Mouse (Mus musculus) brain, adult 2 months (tissue): ENCODE measurements around the gene Siva1.

ENCODE experiments used
- DNase-seq: peaks from one replicate; pipeline ENCODE4 v3.0.0; 2011; ENCODE audit warnings: low read depth, low spot score

The Siva1 gene

GRCm38 (mm10) chr12:112621900-112622299, 22.6 kb upstream of the Siva1 start:
- no peak for DNase-seq

DNA sequence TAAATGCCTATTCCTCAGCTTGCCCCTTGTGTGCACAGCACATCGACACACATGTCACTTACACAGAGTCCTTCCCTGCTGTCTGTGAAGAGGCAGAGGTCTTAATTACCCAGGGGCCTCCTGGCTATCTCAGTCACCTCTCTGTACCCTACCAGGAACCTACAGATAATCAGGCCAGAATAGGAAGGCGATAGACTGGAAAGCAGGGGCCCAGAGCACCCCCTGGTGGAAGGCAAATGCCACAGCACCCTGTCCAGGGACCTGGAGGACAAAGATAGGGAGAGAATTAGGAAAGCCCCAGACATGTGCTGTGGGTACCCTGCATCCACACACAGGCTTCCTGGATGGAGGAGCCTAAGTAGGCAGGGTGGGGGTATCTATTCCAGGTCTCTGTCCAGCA, 20.7 kb upstream of the Siva1 start:
- DNase-seq: peak; percentile 74

DNA sequence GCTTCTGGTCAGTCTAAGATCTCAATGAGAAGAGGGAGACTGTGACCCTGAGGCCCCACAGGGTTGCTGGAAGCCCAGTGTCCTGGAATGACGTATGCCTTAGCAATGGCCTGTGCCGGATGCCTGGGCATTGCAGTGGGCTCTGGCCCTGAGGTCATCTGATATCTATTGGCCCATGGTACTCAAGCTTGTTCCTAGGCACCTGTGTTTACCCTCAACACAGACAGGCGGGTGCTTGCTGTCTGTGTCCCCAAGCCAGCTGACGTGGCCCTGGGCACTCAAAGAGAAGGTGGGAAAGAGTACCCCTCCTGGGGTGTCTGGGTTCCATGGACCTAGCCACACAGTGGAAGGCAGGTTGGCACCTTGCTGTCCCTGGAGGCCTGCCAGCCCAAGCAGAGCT, 18.8 kb upstream of the Siva1 start:
- no peak for DNase-seq

DNA sequence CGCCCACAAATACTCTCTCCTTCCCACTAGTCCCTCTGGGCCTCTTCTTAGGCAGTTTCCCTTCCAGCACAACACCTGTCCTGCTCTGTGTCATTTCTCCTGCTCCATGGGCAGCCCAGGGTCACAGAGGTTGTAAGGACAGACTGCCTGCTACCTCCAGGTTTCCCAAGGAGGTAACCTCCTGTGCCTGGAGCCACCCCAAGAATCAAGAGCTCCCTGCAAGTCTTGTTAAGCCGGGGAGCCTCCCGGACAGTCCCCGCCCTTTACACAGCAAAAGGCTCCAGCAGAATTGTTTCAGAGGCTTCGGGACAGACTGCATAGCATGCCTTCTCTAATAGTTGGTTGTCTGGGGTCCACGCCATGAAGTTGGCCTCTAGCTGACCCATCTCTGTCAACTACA, 18.0 kb upstream of the Siva1 start:
- DNase-seq: no peak

DNA sequence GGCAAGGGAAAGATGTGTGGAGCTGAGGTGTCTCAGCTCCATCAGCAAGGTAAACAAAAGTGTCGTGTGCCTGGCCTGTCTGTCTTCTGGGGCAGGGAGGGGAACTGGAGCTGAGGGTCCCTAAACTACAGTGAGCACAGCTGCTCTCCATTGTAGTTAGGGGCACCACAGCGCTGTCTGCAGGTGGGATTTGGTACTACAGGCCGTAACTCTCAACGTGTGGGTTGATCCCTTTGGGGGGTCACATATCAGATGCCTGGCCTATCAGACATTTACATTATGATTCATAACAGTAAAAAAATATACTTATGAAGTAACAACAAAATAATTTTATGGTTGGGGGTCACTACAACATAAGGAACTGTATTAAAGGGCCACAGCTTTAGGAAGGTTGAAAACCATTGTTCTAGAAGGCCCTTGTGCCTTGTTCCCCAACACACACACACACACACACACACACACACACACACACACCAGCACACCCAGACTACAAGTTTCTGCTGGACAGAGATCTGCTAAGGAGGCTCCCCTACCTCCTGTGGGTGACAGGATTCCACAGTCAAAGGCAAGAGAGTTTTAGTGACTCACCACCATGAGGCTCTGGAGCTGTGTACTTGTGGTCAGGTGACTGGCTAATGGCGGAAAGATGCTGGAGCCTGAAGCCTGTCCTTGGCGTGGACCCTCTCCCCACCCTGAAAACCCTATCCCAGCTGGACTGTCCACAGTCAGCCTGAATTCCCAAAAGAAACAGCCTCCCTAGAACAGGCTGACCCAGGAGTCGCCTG, 17.2 kb upstream of the Siva1 start:
- no peak for DNase-seq

GRCm38 (mm10) chr12:112628197-112628596, 16.3 kb upstream of the Siva1 start:
- no peak for DNase-seq

DNA sequence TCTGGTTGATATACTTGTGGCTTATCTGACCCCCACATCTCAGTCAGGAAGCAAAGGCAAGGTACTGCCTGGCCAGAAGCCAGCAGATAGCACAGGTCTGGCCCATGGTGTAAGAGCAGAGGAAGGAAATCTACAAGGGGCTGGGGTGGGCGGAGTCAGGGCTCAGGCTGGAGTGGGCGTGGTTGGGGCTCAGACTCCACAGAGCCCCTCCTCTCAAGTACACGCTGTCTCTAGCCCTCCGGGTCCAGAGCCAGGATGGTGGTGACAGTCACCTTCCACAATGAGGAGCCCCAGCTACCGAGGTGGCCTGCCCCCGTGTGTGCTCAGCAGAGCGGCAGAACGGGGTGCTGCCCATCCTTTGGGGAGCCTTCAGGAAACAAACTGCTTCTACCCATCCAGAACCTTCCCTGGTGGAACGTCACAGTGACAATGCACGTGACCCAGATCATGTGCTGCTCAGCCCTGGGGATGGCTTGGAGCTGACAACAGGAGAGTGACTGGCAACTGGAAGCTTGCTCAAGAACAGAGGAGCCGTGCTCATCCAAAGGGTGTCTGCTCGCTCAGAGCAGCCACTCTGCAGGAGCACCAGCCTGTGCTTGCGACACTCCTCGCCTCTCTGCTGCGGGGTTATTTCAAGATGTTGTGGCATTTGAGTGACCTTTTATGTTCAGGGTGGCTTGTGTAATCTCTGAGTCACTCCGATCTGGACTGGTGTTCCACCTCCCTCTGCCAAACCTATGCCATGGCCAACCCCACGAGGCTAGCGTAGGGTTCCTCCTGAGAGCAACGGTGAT, 15.4 kb upstream of the Siva1 start:
- DNase-seq: peak; percentile 90

DNA sequence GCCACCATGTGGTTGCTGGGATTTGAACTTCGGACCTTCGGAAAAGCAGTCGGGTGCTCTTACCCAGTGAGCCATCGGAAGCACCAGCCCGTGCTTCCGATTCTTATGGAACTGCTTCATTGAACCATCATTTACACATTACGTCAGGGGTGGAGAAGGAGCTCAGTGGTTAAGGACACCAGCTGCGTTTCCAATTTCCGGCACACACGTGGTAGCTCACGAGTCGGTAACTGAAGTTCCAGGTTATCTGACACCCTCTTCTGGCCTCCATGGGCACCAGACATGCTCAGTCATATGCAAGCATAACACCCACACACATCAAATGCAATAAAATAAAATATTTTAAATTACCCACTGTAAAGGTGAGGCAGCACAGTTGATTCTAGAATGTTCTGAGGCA, 14.4 kb upstream of the Siva1 start:
- DNase-seq: no peak

DNA sequence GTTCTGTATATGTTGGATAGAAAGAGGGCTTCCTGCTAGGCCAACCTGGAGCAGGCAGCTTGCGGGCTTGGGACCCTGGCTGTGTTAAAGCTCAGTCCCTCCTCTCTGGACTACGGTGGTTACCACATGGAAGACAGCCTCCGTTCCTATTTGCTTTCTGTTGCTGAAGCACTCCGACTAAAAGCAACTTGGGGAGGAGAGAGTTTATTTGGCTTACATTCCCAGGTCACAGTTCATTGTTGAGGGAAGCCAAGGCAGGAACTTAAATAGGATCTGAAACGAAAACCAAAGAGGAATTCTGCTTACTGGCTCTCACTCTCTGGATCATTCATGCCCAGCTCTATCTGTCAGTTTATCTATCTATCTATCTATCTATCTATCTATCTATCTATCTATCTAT, 13.7 kb upstream of the Siva1 start:
- no peak for DNase-seq

DNA sequence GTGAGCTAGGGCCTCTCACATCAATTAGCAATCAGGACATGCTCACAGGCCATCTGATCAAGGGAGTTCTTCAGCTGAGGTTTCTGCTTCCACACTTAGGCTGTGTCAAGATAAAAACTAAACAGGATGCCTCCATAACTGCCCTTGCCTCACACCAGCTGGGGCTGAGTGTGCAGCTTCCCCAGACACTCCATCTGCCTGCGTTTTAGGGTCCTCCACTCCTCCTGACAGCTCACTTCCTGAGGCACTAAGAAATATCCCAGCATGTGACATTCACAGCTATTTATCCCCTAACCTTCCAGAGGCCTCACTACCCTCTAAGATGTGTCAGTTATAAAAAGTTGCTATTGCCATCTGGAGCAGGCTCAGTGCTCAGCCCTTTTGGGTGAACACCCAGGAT, 13.0 kb upstream of the Siva1 start:
- DNase-seq: no peak

DNA sequence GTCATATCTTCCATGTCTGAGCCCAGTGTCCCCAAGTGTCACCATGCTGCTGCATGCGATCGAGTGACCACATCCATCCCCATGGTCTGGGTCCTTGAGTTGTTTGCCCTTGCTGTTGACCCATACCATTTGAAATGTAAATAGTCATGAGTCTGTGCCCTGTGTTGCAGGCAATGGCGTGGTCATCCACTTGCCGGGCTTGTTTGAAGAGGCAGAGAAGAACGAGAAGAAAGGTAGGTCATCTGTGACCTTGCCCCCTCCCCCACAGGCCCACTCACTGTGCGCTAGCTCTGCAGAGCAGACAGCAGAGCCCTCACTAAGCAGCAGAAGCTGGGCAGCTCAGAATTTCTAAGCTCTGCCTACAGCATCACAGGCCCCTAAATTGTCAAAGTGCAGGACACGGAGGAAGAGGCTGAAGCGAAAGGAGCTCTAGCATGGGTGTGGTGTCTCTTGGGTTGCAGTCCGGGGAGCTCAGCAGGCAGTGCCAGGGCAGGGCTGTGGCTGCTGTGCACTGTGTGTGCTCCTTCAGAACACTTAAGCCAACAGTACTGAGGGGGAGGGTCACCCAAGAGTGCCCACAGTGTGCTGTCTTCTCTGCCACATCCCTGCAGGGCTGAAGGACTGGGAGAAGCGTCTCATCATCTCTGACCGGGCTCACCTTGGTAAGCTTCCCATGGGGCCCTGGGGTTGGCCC, 12.2 kb upstream of the Siva1 start:
- DNase-seq: no peak

DNA sequence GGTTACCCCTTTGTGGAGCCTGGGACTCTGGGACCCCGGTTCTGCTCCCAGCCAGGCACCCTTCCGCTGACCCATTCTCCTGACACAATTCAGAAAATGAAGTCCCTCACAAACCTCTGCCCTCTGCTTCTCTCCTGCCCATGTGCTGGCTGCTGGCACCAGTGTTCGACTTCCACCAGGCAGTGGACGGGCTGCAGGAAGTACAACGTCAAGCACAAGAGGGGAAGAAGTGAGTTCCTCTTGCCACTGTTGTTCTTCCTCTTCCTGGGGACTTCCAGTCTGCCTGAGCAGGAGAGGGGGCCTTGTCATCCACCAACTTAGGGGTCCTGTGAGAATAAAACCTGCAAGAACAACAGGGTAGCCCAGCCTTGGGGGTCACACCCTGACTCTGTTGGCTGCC, 11.6 kb upstream of the Siva1 start:
- no peak for DNase-seq

GRCm38 (mm10) chr12:112633686-112634085, 10.8 kb upstream of the Siva1 start:
- DNase-seq: no peak

DNA sequence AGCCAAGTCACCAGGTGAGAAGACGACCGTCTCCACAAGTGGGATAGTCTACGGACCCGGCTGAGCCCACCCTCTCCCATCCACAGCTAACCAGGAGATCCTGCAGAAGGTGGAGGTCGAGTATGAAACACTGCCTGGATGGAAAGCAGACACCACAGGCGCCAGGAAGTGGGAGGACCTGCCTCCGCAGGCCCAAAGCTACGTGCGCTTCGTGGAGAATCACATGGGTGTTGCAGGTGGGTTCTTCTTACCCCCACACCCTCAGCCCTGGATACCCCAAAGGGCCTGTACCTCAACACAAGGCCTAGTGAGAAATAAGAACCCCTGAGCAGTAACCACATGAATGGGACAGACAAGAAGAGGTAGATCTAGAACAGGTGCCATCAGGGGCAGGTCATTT, 5.0 kb upstream of the Siva1 start:
- no peak for DNase-seq

- no peak for DNase-seq
Measured at GRCm38 (mm10) chr12:112643126-112643525, 1.4 kb upstream of the Siva1 start.

DNA sequence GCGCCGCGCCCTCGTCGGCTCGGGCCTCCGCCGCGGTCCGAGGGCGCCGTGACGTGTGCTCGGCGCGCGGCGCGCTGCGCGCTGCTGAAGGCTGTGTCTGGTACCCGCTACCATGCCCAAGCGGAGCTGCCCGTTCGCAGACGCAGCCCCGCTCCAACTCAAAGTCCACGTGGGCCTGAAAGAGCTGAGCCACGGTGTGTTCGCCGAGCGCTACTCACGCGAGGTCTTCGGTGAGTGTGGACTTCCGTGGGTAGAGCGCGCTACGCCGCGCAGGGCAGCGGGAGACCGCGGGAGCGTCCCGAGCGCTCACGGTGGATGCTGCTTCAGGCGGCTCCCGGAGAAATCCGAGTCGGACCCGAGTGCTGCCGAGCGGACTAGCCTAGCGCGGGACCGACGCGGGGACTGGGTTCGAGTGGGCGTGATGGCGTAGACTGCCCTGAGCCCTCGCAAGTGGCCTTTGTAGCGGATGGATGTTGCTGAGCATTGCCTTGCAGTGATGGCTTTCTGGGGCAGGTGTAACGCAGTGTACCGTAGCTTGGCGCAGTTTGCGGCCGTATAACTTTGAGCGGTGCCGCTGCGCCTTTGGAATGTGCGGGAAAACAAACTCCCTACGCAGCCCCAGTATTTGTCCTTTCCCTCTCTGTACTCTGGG, 502 bp downstream of the Siva1 start:
- no peak for DNase-seq

DNA sequence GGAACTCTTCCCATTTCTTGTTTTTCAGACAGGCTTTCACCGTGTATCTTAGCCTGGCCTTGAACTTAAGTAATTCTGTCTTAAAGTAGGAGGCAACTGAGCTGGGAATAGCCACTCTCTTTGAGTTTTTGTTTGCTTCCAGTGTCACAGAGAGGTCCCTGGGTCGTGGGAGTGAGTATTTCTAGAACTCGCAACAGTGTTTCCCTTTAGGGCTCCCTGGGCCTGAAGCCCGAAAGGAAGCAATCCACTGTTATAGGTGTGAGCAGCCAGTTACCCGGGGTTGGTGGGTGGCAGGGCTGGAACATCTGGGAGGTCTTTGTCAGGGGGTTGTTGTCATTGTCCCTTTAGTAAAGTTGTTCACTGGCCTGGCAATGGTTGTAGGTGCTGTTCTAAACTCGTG, 1.7 kb downstream of the Siva1 start:
- no peak for DNase-seq

- peak; percentile 72 for DNase-seq
Measured at GRCm38 (mm10) chr12:112648081-112648480, 3.6 kb downstream of the Siva1 start.

- DNase-seq: no peak
Measured at GRCm38 (mm10) chr12:112651778-112652439, 7.4 kb downstream of the Siva1 start.

GRCm38 (mm10) chr12:112653157-112653824, 8.8 kb downstream of the Siva1 start:
- DNase-seq: peak; percentile 95

DNA sequence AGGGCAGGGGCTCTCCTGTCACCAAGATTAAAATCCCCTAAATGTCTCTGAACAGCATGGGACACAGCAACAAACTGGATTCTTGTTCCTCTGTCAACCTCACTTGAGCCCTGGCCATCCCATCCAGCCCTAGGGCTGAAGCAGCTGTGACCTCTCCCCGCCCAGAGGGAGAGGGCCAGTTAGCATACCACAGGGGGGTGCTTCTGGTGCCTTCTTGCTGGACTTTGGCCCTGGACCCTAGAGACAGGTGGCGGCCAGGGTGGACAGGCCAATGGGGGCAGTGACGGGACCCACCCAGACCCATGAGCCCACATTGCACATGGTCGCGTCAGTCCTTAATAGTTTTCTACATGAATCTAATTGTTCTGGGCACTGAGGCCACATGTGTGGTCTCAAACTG, 9.6 kb downstream of the Siva1 start:
- no peak for DNase-seq
